Mouse (Mus musculus): ENCODE results near the gene Acot11. TPM values are rescaled to one million over a fixed set of nuclear protein-coding genes. Genes with fewer than 3 reads are reported as not detected.

Acot11 gene
- total RNA-seq, 2 experiments from 2014 or later: 45.6 to 55.5 TPM

- Histone ChIP-seq H3K4me3 (peak overlapping the region; percentile 49), H3K27ac (peak overlapping the region; percentile 97)
- no peak for TF ChIP-seq CTCF (conservative IDR thresholded peaks at IDR 0.05)
- no peak for DNase-seq (ENCODE audit: low spot score in 2 of 2)
Observed at GRCm38 (mm10) chr4:106837425-106837824, 32.6 kb upstream of the Acot11 start.

- no peak overlapping the region for H3K4me3 ChIP-seq
- no peak for TF ChIP-seq CTCF (conservative IDR thresholded peaks at IDR 0.05)
- DNase-seq (ENCODE audit: low spot score in 2 of 2): no peak
Observed at GRCm38 (mm10) chr4:106830545-106831112, 25.8 kb upstream of the Acot11 start.

GRCm38 (mm10) chr4:106827738-106828361 lies 23.1 kb upstream of the Acot11 start:
- Histone ChIP-seq H3K27ac (peak overlapping the region; percentile 83), H3K4me3 (peak overlapping the region; percentile 33)
- TF ChIP-seq CTCF (conservative IDR thresholded peaks at IDR 0.05): peak; percentile 73
- DNase-seq (ENCODE audit: low spot score in 2 of 2): peak; percentile 70 to 73

More at GRCm38 (mm10) chr4:106830545-106831112, 25.8 kb upstream of the Acot11 start:
- no peak overlapping the region for H3K27ac ChIP-seq

GRCm38 (mm10) chr4:106825229-106825628 lies 20.4 kb upstream of the Acot11 start:
- H3K4me3 ChIP-seq: no peak overlapping the region
- H3K27ac ChIP-seq: no peak overlapping the region
- no peak for DNase-seq (ENCODE audit: low spot score in 2 of 2)
- no peak for TF ChIP-seq CTCF (conservative IDR thresholded peaks at IDR 0.05)

GRCm38 (mm10) chr4:106819404-106819803 lies 14.6 kb upstream of the Acot11 start:
- no peak overlapping the region for H3K4me3 ChIP-seq
- no peak for DNase-seq (ENCODE audit: low spot score in 2 of 2)
- H3K27ac ChIP-seq: no peak overlapping the region
- no peak for TF ChIP-seq CTCF (conservative IDR thresholded peaks at IDR 0.05)

GRCm38 (mm10) chr4:106818332-106818731 lies 13.5 kb upstream of the Acot11 start:
- DNase-seq (ENCODE audit: low spot score in 2 of 2): no peak
- no peak for TF ChIP-seq CTCF (conservative IDR thresholded peaks at IDR 0.05)
- Histone ChIP-seq H3K27ac (no peak overlapping the region), H3K4me3 (no peak overlapping the region)

- DNase-seq (ENCODE audit: low spot score in 2 of 2): no peak
- TF ChIP-seq CTCF (conservative IDR thresholded peaks at IDR 0.05): no peak
- Histone ChIP-seq H3K4me3 (no peak overlapping the region), H3K27ac (no peak overlapping the region)
Observed at GRCm38 (mm10) chr4:106817017-106817416, 12.2 kb upstream of the Acot11 start.

- Histone ChIP-seq H3K27ac (peak overlapping the region; percentile 37; the same call in 1 of the 2 replicates), H3K4me3 (peak overlapping the region; percentile 30; the same call in 1 of the 2 replicates)
- DNase-seq (ENCODE audit: low spot score in 2 of 2): no peak
- TF ChIP-seq CTCF (conservative IDR thresholded peaks at IDR 0.05): no peak
Observed at GRCm38 (mm10) chr4:106815396-106816324, 10.9 kb upstream of the Acot11 start.

GRCm38 (mm10) chr4:106811162-106811561 lies 6.4 kb upstream of the Acot11 start:
- Histone ChIP-seq H3K4me3 (no peak overlapping the region), H3K27ac (no peak overlapping the region)
- no peak for DNase-seq (ENCODE audit: low spot score in 2 of 2)
- no peak for TF ChIP-seq CTCF (conservative IDR thresholded peaks at IDR 0.05)

GRCm38 (mm10) chr4:106810039-106810438 lies 5.2 kb upstream of the Acot11 start:
- DNase-seq (ENCODE audit: low spot score in 2 of 2): no peak
- peak; percentile 62 for TF ChIP-seq CTCF (conservative IDR thresholded peaks at IDR 0.05)
- no peak overlapping the region for H3K4me3 ChIP-seq
- H3K27ac ChIP-seq: no peak overlapping the region

GRCm38 (mm10) chr4:106807287-106807686 lies 2.5 kb upstream of the Acot11 start:
- Histone ChIP-seq H3K4me3 (no peak overlapping the region), H3K27ac (no peak overlapping the region)
- no peak for TF ChIP-seq CTCF (conservative IDR thresholded peaks at IDR 0.05)
- no peak for DNase-seq (ENCODE audit: low spot score in 2 of 2)

- no peak overlapping the region for H3K27ac ChIP-seq
- DNase-seq (ENCODE audit: low spot score in 2 of 2): no peak
- TF ChIP-seq CTCF (conservative IDR thresholded peaks at IDR 0.05): peak; percentile 42
- H3K4me3 ChIP-seq: no peak overlapping the region
Observed at GRCm38 (mm10) chr4:106805890-106806289, 1.1 kb upstream of the Acot11 start.
